Mouse (Mus musculus): ENCODE measurements around the gene Ddit4.

- TF ChIP-seq CTCF (IDR thresholded peaks at IDR 0.05) (no peak), EP300 (IDR thresholded peaks at IDR 0.05) (no peak)
Observed at GRCm38 (mm10) chr10:59907080-59907609, 44.5 kb downstream of the Ddit4 start.

All from lung, postnatal 0 days (tissue).